17 mouse cellular contexts compared by ENCODE assay signal in genomic region chr19:31754642-31755287, GRCm38 (mm10). TPM values are rescaled to one million over a fixed set of nuclear protein-coding genes. Genes with fewer than 3 reads are reported as not detected.
A peak's percentile ranks its signal among the peaks of the same experiment; 100 is the strongest.
DNase-seq lines count a peak whose midpoint lies in the region; ATAC-seq lines count a peak whose summit lies in the region.
"Had no signal": no experiment of that assay in that cellular context is flagged by ENCODE, and none has a peak within 500 bp of the region (broad histone marks: within the 10 kb centered on the region; RNA-seq: fewer than 3 reads in every experiment).

No protein-coding gene starts in this region.

- DNase-seq in heart, adult 8-10 months (ENCODE audit: low spot score): no peak
- DNase-seq in midbrain, embryonic 11.5 days (ENCODE audit: low spot score, missing footprints): peak; percentile 77
- DNase-seq in midbrain, embryonic 14.5 days: no peak
- peak; percentile 12 for DNase-seq in yolk sac, embryonic 10.5 days (ENCODE audit: low spot score)
- no peak for DNase-seq in right cerebral cortex, postnatal 4 days
- DNase-seq: adrenal gland, postnatal 25 days; cerebellum, adult 9-11 months; gastrocnemius, postnatal 14 days; kidney, adult 2 months; kidney, postnatal 36 days; lung, postnatal 14 days had no signal

- ATAC-seq in heart, embryonic 14.5 days (ENCODE audit: insufficient number of reproducible peaks, insufficient read depth, low FRiP score, low read depth): no peak
- ATAC-seq in midbrain, embryonic 11.5 days (ENCODE audit: low FRiP score): no peak
- ATAC-seq in midbrain, embryonic 14.5 days (ENCODE audit: low FRiP score, low TSS enrichment): no peak
- ATAC-seq in embryonic facial prominence, embryonic 13.5 days (ENCODE audit: insufficient number of reproducible peaks, insufficient read depth, low FRiP score, low TSS enrichment, low read depth): no peak
- ATAC-seq: activated CD4-positive, CD25-positive, alpha-beta regulatory T cell, adult 4 months; midbrain, embryonic 13.5 days had no signal

- no peaks in the 10 kb centered on the region for H3K27me3 ChIP-seq in heart, embryonic 14.5 days (ENCODE audit: control insufficient read depth, insufficient read depth, low read length)
- H3K27me3 ChIP-seq in midbrain, embryonic 11.5 days (ENCODE audit: control insufficient read depth, insufficient read depth, low read length): no peaks in the 10 kb centered on the region
- H3K27me3 ChIP-seq in midbrain, embryonic 14.5 days (ENCODE audit: control insufficient read depth, insufficient read depth, low read length): no peaks in the 10 kb centered on the region
- no peaks in the 10 kb centered on the region for H3K27me3 ChIP-seq in embryonic facial prominence, embryonic 13.5 days

- peak overlapping the region; percentile 30; the same call in 1 of the 2 replicates for H3K9ac ChIP-seq in heart, embryonic 14.5 days (ENCODE audit: low read length)
- no peak overlapping the region for H3K9ac ChIP-seq in midbrain, embryonic 11.5 days (ENCODE audit: low read length)
- H3K9ac ChIP-seq in midbrain, embryonic 14.5 days (replicated peaks; ENCODE audit: low read length): no peak overlapping the region
- H3K9ac ChIP-seq in embryonic facial prominence, embryonic 13.5 days: no peak overlapping the region
- H3K9ac ChIP-seq: hindbrain, embryonic 14.5 days; limb, embryonic 15.5 days; midbrain, embryonic 13.5 days had no signal

- WGBS in heart, embryonic 14.5 days: 21% methylated on average over 9 of the region's 9 CpGs
- 65% methylated on average over 9 of the region's 9 CpGs for WGBS in midbrain, embryonic 11.5 days
- 59% methylated on average over 9 of the region's 9 CpGs for WGBS in midbrain, embryonic 14.5 days
- WGBS in embryonic facial prominence, embryonic 13.5 days: 45% methylated on average over 9 of the region's 9 CpGs

- no peaks in the 10 kb centered on the region for H3K36me3 ChIP-seq in heart, embryonic 14.5 days (ENCODE audit: control insufficient read depth, insufficient read depth, low read length)
- no peaks in the 10 kb centered on the region for H3K36me3 ChIP-seq in midbrain, embryonic 11.5 days (ENCODE audit: control insufficient read depth, insufficient read depth, low read length)
- H3K36me3 ChIP-seq in midbrain, embryonic 14.5 days (ENCODE audit: control insufficient read depth, insufficient read depth, low read length): no peaks in the 10 kb centered on the region
- no peaks in the 10 kb centered on the region for H3K36me3 ChIP-seq in embryonic facial prominence, embryonic 13.5 days
- H3K36me3 ChIP-seq: limb, embryonic 15.5 days; midbrain, embryonic 13.5 days had no signal

- H3K27ac ChIP-seq in heart, embryonic 14.5 days (replicated peaks in 1 of 2; ENCODE audit: control insufficient read depth in 1 of 2, insufficient read depth in 1 of 2, low read depth in 2 of 2, low read length in 2 of 2): peak overlapping the region; percentile 35 to 75
- H3K27ac ChIP-seq in midbrain, embryonic 11.5 days (ENCODE audit: low read depth, low read length): no peak overlapping the region
- no peak overlapping the region for H3K27ac ChIP-seq in midbrain, embryonic 14.5 days (replicated peaks; ENCODE audit: low read depth, low read length)
- 0 out of 2 replicates have a peak overlapping the region, but pooled peaks have one; percentile 11 for H3K27ac ChIP-seq in embryonic facial prominence, embryonic 13.5 days
- H3K27ac ChIP-seq: hindbrain, embryonic 14.5 days; limb, embryonic 15.5 days; midbrain, embryonic 13.5 days had no signal

- H3K4me2 ChIP-seq in heart, embryonic 14.5 days (ENCODE audit: low read length): peak overlapping the region; percentile 52
- no peak overlapping the region for H3K4me2 ChIP-seq in midbrain, embryonic 11.5 days
- H3K4me2 ChIP-seq in midbrain, embryonic 14.5 days (ENCODE audit: low read length): no peak overlapping the region
- no peak overlapping the region for H3K4me2 ChIP-seq in embryonic facial prominence, embryonic 13.5 days
- H3K4me2 ChIP-seq: hindbrain, embryonic 14.5 days; limb, embryonic 15.5 days; midbrain, embryonic 13.5 days had no signal

- no peaks in the 10 kb centered on the region for H3K9me3 ChIP-seq in heart, embryonic 14.5 days (ENCODE audit: control insufficient read depth, low read length)
- H3K9me3 ChIP-seq in midbrain, embryonic 11.5 days (ENCODE audit: control insufficient read depth, low read length): no peaks in the 10 kb centered on the region
- H3K9me3 ChIP-seq in midbrain, embryonic 14.5 days (ENCODE audit: control insufficient read depth, low read length): no peaks in the 10 kb centered on the region
- H3K9me3 ChIP-seq in embryonic facial prominence, embryonic 13.5 days: no peaks in the 10 kb centered on the region
- H3K9me3 ChIP-seq: limb, embryonic 15.5 days; midbrain, embryonic 13.5 days had no signal

- no peak overlapping the region for H3K4me3 ChIP-seq in heart, embryonic 14.5 days (ENCODE audit: control insufficient read depth in 1 of 2, insufficient read depth in 1 of 2, low read depth in 1 of 2, low read length in 2 of 2)
- H3K4me3 ChIP-seq in midbrain, embryonic 11.5 days (ENCODE audit: low read depth, low read length): no peak overlapping the region
- H3K4me3 ChIP-seq in midbrain, embryonic 14.5 days (replicated peaks; ENCODE audit: low read depth, low read length): no peak overlapping the region
- H3K4me3 ChIP-seq in embryonic facial prominence, embryonic 13.5 days: no peak overlapping the region
- H3K4me3 ChIP-seq: limb, embryonic 15.5 days; midbrain, embryonic 13.5 days had no signal

- H3K4me1 ChIP-seq in heart, embryonic 14.5 days (ENCODE audit: control insufficient read depth in 2 of 2, insufficient read depth in 2 of 2, low read length in 2 of 2): peaks cover 17 to 34% of the 10 kb centered on the region in 2 experiments
- no peaks in the 10 kb centered on the region for H3K4me1 ChIP-seq in midbrain, embryonic 11.5 days (ENCODE audit: control insufficient read depth, insufficient read depth, low read length)
- H3K4me1 ChIP-seq in midbrain, embryonic 14.5 days (ENCODE audit: control insufficient read depth, insufficient read depth, low read length): no peaks in the 10 kb centered on the region
- H3K4me1 ChIP-seq in embryonic facial prominence, embryonic 13.5 days: peaks cover 12% of the 10 kb centered on the region
- H3K4me1 ChIP-seq: midbrain, embryonic 13.5 days had no signal

RNA-seq across cellular contexts. Expression of gene Prkg1, which starts 10.1 kb away (rescaled TPM):
- polyA plus RNA-seq in heart, embryonic 14.5 days (2014; fragmentation: Nextera tagmentation; extraction: Ambion mirVana): 8.0 and 9.6 TPM in 2 replicates
- 10 to 100 TPM; 10.6 to 16.1 (median 12.2) TPM for total RNA-seq in heart, adult 8-10 months (2022)
- 4.9 and 6.1 TPM in 2 replicates for polyA plus RNA-seq in midbrain, embryonic 11.5 days (2014; fragmentation: Nextera tagmentation; extraction: Ambion mirVana)
- 3.9 and 5.4 TPM in 2 replicates for polyA plus RNA-seq in midbrain, embryonic 14.5 days (2014; fragmentation: Nextera tagmentation; extraction: Ambion mirVana)
- 9.1 and 11.0 TPM in 2 replicates for polyA plus RNA-seq in embryonic facial prominence, embryonic 13.5 days (2015; fragmentation: Nextera tagmentation; extraction: Ambion mirVana)

Comparison
In these comparisons a context has a peak if more than half of its experiments do, and no peak if none do; other contexts are left out.
1. DNase-seq: peak in midbrain, embryonic 11.5 days (single experiment) and yolk sac, embryonic 10.5 days (single experiment); none in heart, adult 8-10 months (single experiment), midbrain, embryonic 14.5 days (single experiment) and right cerebral cortex, postnatal 4 days (single experiment).
2. H3K27ac ChIP-seq: peak in heart, embryonic 14.5 days (2 of 2) and embryonic facial prominence, embryonic 13.5 days (single experiment); none in midbrain, embryonic 11.5 days (single experiment) and midbrain, embryonic 14.5 days (single experiment).